Mouse (Mus musculus): ENCODE data around the gene Tmem229b. TPM values are rescaled to one million over a fixed set of nuclear protein-coding genes. Genes with fewer than 3 reads are reported as not detected.
A peak's percentile ranks its signal among the peaks of the same experiment; 100 is the strongest.
"Not testable (repeated sequence)": the region's sequence is repeated elsewhere in the genome, so short reads cannot be mapped to it uniquely, and the experiment has no call there.

The Tmem229b gene
- polyA plus RNA-seq, 1 experiment: 60.9 TPM

DNA sequence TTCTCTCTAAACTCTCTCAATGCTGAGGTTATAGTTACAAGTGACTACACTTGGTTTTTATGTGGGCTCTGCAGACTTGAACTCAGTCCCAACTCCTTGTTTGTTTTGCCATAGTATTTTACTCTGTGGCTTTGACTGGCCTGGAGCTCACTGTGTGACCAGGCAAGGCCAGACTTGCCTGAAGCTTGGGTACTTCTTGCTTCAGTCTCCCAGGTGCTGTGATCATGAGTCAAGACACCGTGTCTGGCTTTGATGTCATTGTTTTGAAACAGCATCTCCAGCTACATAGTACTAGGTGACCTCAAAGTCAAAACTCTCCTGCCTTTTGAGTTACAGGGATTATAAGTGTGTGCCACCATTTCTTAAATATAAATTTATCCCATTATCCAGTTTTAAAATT, 77.5 kb downstream of the Tmem229b start:
- TF ChIP-seq POLR2A (IDR thresholded peaks at IDR 0.05; ENCODE audit: borderline replicate concordance, low read depth, low read length) (no peak), CTCF (IDR thresholded peaks at IDR 0.05; ENCODE audit: low read depth, low read length) (no peak)
- Histone ChIP-seq H3K27ac (ENCODE audit: insufficient read depth, low read depth, low read length) (no peak overlapping the region), H3K4me1 (ENCODE audit: control insufficient read depth, insufficient read depth, low read length) (peaks cover 1% of the 10 kb centered on the region; the same call in 1 of the 2 replicates), H3K4me3 (ENCODE audit: insufficient read depth, low read length) (no peak overlapping the region)

DNA sequence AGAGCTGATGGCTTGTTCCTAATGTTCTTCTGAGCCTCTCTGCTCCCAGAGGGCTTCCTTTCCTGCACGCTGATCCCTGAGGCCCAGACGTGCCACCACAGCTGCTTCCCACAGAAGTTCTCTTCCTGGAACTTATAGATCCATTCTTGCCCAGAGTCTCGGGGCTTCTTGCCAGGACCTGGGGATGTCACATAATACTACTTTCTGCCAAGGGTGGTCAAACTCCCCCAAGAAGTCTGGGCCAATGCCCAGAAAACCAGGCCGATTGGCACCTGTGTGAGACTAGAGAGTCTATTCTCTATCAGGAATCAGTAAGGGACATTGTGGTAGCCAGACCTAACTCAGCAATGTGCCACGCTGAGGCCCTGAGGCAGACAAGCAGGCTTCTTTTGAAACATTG, 80.1 kb downstream of the Tmem229b start:
- no peak overlapping the region for H3K4me3 ChIP-seq (ENCODE audit: insufficient read depth, low read length)
- no peak overlapping the region for H3K27ac ChIP-seq (ENCODE audit: insufficient read depth, low read depth, low read length)
- peaks cover 19% of the 10 kb centered on the region for H3K4me1 ChIP-seq (ENCODE audit: control insufficient read depth, insufficient read depth, low read length)
- TF ChIP-seq CTCF (IDR thresholded peaks at IDR 0.05; ENCODE audit: low read depth, low read length) (no peak), POLR2A (IDR thresholded peaks at IDR 0.05; ENCODE audit: borderline replicate concordance, low read depth, low read length) (no peak)

GRCm38 (mm10) chr12:78923539-78924189, 83.8 kb downstream of the Tmem229b start:
- no peak for TF ChIP-seq POLR2A (IDR thresholded peaks at IDR 0.05; ENCODE audit: borderline replicate concordance, low read depth, low read length)
- TF ChIP-seq CTCF (IDR thresholded peaks at IDR 0.05; ENCODE audit: low read depth, low read length): no peak
- peak overlapping the region; percentile 89 for H3K27ac ChIP-seq (ENCODE audit: insufficient read depth, low read depth, low read length)
- peaks cover 26% of the 10 kb centered on the region for H3K4me1 ChIP-seq (ENCODE audit: control insufficient read depth, insufficient read depth, low read length)
- H3K4me3 ChIP-seq (ENCODE audit: insufficient read depth, low read length): no peak overlapping the region

DNA sequence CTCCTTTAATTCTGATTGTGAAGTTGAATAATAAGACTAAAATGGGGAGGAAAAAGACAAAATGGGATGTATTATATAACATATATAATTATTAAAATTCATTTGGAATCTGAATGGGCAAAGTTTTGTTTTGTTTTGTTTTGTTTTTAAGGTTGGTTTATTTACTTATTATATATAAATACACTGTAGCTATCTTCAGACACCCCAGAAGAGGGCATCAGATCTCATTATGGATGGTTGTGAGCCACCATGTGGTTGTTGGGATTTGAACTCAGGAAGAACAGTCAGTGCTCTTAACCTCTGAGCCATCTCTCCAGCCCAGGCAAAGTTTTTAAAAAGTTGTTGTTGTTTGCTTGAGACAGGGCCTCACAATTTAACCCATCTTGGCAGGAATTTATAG, 84.5 kb downstream of the Tmem229b start:
- Histone ChIP-seq H3K27ac (ENCODE audit: insufficient read depth, low read depth, low read length) (peak overlapping the region; percentile 89), H3K4me1 (ENCODE audit: control insufficient read depth, insufficient read depth, low read length) (peaks cover 26% of the 10 kb centered on the region)
- H3K4me3 ChIP-seq (ENCODE audit: insufficient read depth, low read length): not testable (repeated sequence)

- TF ChIP-seq CTCF (IDR thresholded peaks at IDR 0.05; ENCODE audit: low read depth, low read length): no peak
- TF ChIP-seq POLR2A (IDR thresholded peaks at IDR 0.05; ENCODE audit: borderline replicate concordance, low read depth, low read length): no peak
- peak overlapping the region; percentile 27 for H3K27ac ChIP-seq (ENCODE audit: insufficient read depth, low read depth, low read length)
- H3K4me3 ChIP-seq (ENCODE audit: insufficient read depth, low read length): no peak overlapping the region
- peaks cover 26% of the 10 kb centered on the region for H3K4me1 ChIP-seq (ENCODE audit: control insufficient read depth, insufficient read depth, low read length)
These were observed 85.4 kb downstream of the Tmem229b start for GRCm38 (mm10) chr12:78922058-78922457.

DNA sequence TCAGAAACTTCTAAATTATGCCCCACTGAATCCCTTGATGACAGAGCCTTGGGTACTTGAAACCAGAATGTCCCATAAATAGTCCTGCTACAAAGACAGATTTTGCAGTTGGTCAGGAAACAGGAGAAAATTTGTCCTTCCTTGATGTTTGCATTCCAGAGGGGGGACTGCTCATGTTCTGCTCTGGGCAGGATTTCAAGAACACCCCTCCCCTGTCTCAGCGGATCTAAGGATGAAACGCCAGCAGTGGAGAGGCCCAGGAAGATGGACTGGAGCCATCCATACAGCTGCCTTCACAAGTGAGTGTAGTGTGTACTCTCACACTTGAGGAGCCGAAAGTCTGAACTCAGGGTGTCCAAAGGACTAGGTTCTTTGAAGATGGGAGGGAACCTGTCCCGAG, 86.0 kb downstream of the Tmem229b start:
- H3K4me1 ChIP-seq (ENCODE audit: control insufficient read depth, insufficient read depth, low read length): peaks cover 26% of the 10 kb centered on the region
- H3K27ac ChIP-seq (ENCODE audit: insufficient read depth, low read depth, low read length): no peak overlapping the region; the same call in 1 of the 2 replicates
- H3K4me3 ChIP-seq (ENCODE audit: insufficient read depth, low read length): no peak overlapping the region
- TF ChIP-seq POLR2A (IDR thresholded peaks at IDR 0.05; ENCODE audit: borderline replicate concordance, low read depth, low read length): no peak
- TF ChIP-seq CTCF (IDR thresholded peaks at IDR 0.05; ENCODE audit: low read depth, low read length): no peak

DNA sequence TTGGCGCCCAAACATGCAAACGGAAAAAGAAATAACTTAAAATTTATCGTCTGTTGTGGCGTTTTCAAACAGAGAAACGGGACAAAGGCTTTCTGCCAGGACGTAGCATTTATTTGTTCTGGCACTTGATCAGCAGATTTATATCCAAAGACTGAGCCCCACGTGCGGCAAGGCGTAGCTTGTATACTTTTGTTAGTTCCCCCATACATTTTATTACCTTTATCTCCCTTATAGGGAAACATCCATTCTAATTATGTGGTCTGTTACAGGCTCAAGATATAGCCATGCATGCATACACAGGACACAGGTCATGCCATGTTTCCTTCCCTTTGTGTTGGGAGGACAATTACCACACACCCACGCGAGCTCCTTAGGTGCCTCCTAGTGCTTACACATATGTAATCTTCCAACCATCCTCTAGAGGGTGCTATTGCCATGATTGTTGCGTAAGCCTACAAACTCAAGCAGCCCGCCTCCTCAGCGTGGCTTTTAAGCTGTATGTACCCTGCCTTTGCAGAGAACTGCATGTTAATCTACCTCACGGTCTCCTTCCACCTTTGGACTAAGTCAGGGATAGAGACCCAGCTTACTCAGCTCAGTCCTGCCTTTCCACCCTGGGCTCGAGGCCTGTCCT, 88.2 kb downstream of the Tmem229b start:
- Histone ChIP-seq H3K27ac (ENCODE audit: insufficient read depth, low read depth, low read length) (no peak overlapping the region), H3K4me1 (ENCODE audit: control insufficient read depth, insufficient read depth, low read length) (peaks cover 20% of the 10 kb centered on the region), H3K4me3 (ENCODE audit: insufficient read depth, low read length) (no peak overlapping the region)
- TF ChIP-seq POLR2A (IDR thresholded peaks at IDR 0.05; ENCODE audit: borderline replicate concordance, low read depth, low read length) (no peak), CTCF (IDR thresholded peaks at IDR 0.05; ENCODE audit: low read depth, low read length) (peak; percentile 66)

DNA sequence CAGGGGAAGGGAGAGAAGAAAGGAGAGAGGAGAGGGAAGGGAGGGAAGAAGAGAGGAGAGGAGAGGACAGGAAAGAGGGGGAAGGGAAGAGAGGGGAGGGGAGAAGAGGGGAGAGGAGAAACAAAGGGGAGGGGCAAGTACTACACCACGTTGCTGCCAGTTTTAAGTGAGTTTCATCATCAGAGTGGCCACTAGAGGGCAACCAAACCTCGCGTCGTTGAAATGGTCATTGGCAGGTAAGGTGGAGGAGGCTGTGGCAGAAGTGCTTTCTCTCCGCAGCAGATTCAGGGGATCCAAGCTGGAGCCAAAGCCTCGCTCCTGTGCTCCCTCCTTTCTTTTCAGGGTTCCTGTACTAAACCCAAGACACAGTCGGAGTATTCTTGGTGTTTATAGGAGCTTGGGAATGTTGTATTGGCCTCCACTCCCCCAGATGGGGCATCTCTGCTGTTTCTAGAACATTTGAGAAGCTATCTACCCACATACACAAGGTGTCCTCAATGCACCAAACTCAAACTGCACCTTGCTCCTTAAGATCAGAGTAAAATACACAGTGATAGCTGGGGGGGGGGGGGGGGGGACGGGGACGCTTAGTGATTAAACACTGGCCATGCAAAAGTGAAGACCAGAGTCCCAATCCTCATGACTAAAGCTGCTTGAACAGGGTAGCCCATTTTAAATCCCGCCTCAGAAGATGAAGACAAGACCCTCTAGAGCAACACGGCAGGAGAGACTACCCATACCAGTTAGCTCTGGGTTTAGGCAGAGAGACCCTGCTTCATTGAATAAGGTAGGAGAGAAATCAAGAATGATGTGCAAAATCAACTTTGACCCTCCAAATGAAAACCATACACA, 89.0 kb downstream of the Tmem229b start:
- Histone ChIP-seq H3K4me1 (ENCODE audit: control insufficient read depth, insufficient read depth, low read length) (peaks cover 16% of the 10 kb centered on the region), H3K4me3 (ENCODE audit: insufficient read depth, low read length) (no peak overlapping the region)
- no peak for TF ChIP-seq POLR2A (IDR thresholded peaks at IDR 0.05; ENCODE audit: borderline replicate concordance, low read depth, low read length)
- TF ChIP-seq CTCF (IDR thresholded peaks at IDR 0.05; ENCODE audit: low read depth, low read length): peak; percentile 72

DNA sequence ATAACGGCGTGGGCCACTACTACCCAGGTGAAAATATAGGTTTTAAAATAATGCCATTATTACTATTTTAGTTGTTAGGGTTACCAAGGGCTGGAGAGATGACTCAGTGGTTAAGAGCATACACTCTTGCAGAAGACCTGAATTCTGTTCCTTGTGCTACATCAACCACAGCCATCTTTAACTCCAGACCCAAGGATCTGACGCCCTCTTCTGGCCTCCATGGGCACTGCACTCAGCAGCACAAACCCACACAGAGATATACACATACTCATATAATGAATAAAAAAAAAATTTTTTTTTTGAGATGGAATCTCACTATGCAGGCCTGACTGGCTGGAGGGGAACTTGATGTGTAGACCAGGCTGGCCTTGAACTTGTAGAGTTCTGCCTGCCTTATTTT, 91.1 kb downstream of the Tmem229b start:
- no peak for TF ChIP-seq POLR2A (IDR thresholded peaks at IDR 0.05; ENCODE audit: borderline replicate concordance, low read depth, low read length)
- TF ChIP-seq CTCF (IDR thresholded peaks at IDR 0.05; ENCODE audit: low read depth, low read length): no peak
- 0 out of 2 replicates have a peak, but pooled peaks cover 2% of the 10 kb centered on the region for H3K4me1 ChIP-seq (ENCODE audit: control insufficient read depth, insufficient read depth, low read length)

More for the DNA sequence above, 89.0 kb downstream of the Tmem229b start:
- no peak overlapping the region for H3K27ac ChIP-seq (ENCODE audit: insufficient read depth, low read depth, low read length)

DNA sequence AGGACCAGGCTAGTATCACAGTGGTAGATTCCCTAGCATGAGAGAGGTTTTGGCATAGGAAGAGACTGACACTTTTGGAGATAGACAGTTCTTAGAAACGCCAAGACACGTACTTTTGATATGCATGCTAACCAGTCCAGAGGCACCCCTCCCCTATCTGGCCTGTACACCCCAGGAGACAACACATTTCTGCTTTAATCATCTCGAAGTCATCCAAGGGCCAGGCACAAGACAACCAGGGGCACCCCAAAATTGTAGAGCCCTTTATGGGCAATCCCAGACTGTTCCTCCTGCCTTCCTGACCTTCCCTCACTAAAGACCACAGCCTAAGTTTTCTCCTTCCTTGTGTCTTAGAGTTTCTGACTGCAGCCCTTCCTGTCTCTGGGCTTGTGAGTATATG, 91.9 kb downstream of the Tmem229b start:
- H3K4me3 ChIP-seq (ENCODE audit: insufficient read depth, low read length): no peak overlapping the region
- 0 out of 2 replicates have a peak, but pooled peaks cover 2% of the 10 kb centered on the region for H3K4me1 ChIP-seq (ENCODE audit: control insufficient read depth, insufficient read depth, low read length)
- no peak overlapping the region for H3K27ac ChIP-seq (ENCODE audit: insufficient read depth, low read depth, low read length)

More for the DNA sequence above, 91.1 kb downstream of the Tmem229b start:
- no peak overlapping the region for H3K4me3 ChIP-seq (ENCODE audit: insufficient read depth, low read length)
- no peak overlapping the region for H3K27ac ChIP-seq (ENCODE audit: insufficient read depth, low read depth, low read length)

More for the DNA sequence above, 91.9 kb downstream of the Tmem229b start:
- no peak for TF ChIP-seq CTCF (IDR thresholded peaks at IDR 0.05; ENCODE audit: low read depth, low read length)
- TF ChIP-seq POLR2A (IDR thresholded peaks at IDR 0.05; ENCODE audit: borderline replicate concordance, low read depth, low read length): no peak

Measured in bone marrow macrophage, adult 2 months (primary cell).